Mouse (Mus musculus): ENCODE data around the gene Uggt1. TPM values are rescaled to one million over a fixed set of nuclear protein-coding genes. Genes with fewer than 3 reads are reported as not detected.

The Uggt1 gene
- total RNA-seq (2021): 10 to 100 TPM; 39.0 to 39.3 TPM

- DNase-seq: peak; percentile 93
Observed at GRCm38 (mm10) chr1:36244058-36244827, at the start of gene Uggt1. Uggt1 (minus strand) TSS chr1:36244720.

DNA sequence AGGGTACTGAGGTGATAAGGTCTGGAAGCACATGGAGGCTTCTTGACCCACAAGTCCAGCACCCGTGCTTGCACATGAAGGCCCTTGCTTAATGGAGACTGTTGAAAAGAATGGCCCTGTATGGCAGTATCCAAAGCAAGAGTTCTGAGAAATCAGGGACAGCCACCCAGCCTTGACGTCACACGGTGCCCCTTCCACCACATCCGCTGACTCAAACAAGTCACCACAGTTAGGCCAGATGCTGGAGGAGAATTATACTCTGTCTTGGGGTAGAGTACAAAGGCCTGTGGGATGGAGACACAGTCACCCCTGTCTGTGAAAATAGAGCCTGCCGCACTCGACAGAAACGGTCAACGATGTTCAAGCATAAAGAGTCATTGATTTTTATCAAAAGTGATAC lies 49.0 kb upstream of the Uggt1 start:
- no peak for DNase-seq

DNA sequence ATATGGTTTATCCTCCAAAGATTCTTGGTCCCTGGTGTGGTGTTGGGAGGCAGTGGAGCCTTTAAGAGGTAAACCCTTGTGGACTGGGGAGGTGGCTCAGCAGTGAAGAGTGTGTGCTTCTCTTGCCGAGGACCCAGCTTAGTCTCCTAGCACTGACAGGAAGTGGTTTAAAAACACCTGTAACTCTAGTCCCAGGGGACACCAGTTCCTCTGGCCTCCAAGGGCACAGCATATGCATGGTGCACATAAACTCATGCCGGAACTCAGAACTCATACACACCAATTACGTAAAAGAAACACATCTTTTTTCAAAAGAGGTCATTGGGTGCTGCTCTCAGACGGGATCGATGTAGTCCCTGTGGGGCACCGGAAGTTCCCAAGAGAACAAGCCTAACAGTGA lies 37.3 kb upstream of the Uggt1 start:
- no peak for DNase-seq

DNA sequence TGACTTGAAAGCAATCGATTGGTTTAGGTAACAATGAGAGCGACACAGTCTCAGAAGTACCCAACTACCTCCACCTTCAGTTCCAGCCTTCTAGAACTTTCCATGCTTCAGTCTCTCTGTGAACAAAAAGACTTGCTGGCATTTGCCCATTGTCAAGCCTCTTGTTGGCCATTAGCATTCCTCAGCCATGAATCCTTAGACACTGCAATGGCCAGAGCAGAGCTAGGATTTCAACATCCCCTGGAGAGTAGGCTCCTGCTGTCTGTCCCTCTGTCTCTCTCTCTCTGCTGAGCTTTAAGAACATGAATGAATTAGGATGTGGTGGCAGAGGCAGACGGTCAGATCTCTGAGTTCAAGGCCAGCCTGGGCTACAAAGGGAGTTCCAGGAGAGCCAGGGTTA lies 36.4 kb upstream of the Uggt1 start:
- DNase-seq: no peak

- peak; percentile 90 for DNase-seq
Observed at GRCm38 (mm10) chr1:36279202-36279601, 34.7 kb upstream of the Uggt1 start.

DNA sequence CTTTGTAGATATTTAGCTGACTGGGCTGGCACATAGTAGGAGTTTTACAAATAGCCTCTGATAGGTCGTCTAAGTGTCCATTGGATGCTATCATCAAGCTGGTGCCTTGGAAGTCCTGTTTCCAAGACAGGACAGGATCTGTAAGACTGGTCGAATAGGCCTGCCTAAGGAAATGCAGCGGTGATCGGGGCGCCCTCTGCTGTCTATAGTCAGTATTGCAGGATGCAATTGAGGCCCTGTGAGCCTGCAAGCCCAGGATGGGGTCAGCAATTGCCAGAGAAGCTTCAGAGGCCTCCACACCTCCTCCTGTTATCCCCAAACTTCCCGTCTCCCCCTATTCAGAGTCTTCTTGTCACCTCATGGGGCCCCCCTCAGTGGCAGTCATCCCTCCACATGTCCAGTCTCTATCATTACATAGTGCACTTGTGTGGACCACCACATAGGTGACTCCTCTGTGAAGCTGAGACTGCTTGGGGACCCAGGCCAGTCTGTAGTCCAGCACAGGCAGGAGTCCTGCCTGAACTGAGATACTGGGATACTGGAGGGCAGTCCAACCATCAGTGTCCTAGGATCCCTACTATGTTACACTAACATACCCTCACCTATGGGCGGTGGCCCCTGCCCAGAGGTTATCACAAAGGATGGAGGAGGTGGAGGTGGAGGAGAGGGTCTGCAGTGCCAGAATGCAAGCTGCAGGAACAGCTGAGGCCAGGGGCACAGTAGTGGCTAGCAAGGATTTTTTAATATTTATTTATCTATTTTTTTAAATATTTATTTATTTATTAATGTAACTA lies 32.9 kb upstream of the Uggt1 start:
- peak; percentile 92 for DNase-seq

- no peak for DNase-seq
Observed at GRCm38 (mm10) chr1:36275635-36276389, 31.3 kb upstream of the Uggt1 start.

GRCm38 (mm10) chr1:36274455-36274854 lies 29.9 kb upstream of the Uggt1 start, which contains the start of gene Neurl3:
Neurl3 (minus strand) TSS chr1:36274679.
- no peak for DNase-seq

DNA sequence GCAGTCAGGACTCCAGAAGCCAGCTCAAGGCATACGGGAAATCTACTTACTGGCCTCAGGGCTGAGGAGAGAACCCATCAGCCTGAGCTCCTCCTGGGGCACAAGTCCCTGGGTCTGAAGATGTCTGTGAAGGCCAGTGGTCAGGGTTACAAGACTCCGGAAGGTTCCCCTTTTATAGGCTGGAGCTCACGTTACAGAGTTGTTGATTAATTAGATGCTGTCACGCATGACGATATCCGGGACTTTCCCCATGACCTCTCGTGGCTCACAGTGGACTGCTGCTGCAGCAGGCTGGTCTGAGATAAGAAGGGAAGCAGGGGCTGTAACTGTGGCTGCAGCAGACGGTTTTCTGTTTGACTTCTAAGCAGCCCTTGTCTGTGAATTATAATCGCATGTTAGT lies 28.8 kb upstream of the Uggt1 start:
- DNase-seq: peak; percentile 56

DNA sequence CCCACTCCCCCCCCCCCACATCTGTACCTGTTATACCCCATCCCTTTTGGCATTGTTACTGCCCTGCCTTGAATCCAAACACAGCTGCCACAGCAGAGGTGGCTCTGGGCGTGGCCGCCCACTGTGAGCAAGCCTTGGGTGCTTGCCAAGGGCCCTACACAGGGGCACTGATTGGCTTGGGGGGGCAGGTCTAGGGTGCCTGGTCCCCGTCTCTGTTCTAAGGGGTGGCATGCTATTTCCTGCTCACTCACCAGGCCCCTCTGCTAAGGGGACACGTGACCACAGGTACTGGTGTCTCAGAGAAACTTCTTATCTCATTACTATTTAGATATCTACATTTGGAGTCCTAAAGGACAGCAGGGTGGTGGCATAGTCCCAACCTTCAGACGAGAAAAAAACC lies 28.0 kb upstream of the Uggt1 start:
- DNase-seq: peak; percentile 58

DNA sequence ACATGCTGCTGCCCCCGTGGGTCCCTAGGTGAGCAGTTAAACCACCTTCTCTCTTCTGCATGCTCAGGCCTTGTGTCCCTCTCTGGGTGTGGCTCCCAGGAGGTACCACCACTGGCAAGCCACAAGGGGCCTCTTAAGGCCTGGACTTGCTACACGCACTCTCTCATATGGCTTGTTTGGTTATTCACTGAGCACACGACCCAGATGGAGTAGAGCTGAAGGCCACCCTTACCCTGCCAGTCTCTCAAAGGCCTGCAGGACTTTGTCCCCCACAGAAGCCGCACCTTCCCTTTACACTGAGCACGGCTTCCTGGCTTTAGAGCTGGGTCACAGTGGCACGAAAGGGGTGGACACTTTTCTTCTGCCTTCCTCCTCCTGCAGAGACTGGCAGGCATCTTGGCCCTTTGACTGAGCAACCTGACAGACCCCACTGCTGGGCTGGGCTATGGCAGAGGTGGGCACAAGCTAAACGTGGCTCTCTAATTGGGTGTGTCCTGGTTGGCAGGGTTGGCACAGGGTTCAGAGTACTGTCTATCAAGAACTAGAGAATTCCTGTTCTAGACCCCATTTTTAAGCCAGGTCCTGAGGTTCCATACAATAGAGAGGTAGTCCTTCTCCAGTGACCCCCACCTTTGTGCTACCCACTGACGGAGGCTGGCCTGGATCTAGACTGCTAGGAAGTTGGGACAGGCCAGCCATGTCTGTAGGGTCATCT lies 27.2 kb upstream of the Uggt1 start:
- DNase-seq: no peak

- DNase-seq: peak; percentile 48
Observed at GRCm38 (mm10) chr1:36270666-36271065, 26.1 kb upstream of the Uggt1 start.

GRCm38 (mm10) chr1:36269121-36269795 lies 24.7 kb upstream of the Uggt1 start:
- DNase-seq: peak; percentile 32

GRCm38 (mm10) chr1:36267595-36267994 lies 23.1 kb upstream of the Uggt1 start:
- no peak for DNase-seq

DNA sequence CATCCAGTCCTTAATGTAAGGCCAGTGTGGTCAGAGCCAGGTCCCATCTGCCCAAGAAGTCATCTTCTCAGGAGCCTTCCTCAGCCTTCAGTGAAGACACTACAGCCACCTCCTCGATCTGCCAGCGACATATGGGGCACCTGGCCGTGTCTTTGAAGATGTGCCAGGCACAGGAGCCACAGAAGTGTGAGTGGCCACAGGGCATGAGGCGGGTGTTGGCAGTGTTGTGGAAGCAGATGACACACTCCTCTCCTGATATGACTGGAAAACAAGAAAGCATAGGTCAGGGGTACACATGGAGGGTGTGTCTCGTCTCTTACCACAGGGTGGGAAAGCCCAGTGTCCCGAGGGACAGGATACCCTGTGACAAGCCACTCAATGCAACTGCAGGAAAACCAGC lies 21.8 kb upstream of the Uggt1 start:
- no peak for DNase-seq

DNA sequence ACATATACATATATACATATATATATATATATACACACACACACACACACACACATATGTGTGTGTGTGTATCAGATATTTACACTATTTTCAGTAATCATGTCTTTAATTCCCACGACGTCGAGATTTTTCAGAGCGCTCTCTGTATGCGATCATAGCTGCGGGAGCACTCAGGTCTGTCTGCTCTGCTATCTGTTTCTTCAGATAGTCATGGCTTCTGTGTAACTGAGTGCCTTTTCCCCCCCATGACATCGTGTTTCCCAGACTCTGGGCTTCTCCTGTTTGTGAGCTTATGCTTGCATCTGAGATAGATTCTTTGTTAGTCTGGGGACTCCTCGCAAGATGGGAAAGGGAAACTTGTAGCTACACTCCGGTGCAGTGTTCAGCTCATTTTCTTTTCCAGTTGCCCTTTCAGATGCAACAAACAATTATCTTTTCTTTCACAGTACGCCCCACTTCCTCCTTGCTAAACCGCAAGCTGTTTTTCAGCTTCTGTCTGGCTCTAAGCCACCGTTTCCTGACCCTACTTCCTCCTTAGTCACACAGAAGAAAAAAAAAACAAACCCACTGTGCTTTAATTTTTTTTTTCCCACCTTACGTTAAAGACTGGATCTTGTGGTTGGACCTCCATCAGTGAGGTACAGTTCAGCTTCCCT lies 19.4 kb upstream of the Uggt1 start:
- DNase-seq: peak; percentile 71

- DNase-seq: no peak
Observed at GRCm38 (mm10) chr1:36261708-36262504, 17.4 kb upstream of the Uggt1 start.

DNA sequence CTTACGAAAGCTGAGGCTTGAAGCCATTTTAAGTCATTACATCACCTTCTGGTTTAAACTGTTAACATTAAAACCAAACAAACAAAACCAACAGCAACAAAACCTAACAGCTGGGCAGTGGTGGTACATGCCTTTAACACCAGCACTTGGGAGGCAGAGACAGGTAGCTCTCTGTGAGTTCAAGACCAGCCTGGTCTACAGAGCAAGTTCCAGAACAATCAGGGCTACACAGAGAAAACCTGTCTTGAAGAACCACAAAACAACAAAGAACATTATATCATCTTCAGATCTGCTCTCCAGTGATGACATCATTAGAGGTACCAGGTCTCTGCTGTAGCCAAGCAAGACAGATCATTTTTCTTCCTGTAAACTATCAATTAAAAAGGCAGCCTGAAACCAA lies 15.9 kb upstream of the Uggt1 start:
- no peak for DNase-seq

- DNase-seq: no peak
Observed at GRCm38 (mm10) chr1:36259281-36259680, 14.8 kb upstream of the Uggt1 start.

DNA sequence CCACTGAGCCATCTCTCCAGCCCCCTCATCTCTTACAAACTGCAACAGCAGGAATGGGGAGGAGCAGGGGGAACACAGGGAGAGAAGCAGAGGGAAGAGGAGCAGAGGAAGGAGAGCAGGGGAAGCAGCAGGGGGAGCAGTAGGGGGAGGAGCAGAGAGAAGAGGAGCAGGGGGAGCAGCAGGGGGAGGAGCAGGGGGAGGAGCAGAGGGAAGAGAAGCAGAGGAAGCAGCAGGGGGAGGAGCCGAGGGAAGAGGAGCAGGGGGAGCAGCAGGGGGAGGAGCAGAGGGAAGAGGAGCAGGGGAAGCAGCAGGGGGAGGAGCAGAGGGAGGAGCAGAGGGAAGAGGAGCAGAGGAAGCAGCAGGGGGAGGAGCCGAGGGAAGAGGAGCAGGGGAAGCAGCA lies 14.1 kb upstream of the Uggt1 start:
- no peak for DNase-seq
